ENCODE assay signal across 8 mouse cellular contexts in the genomic region with DNA sequence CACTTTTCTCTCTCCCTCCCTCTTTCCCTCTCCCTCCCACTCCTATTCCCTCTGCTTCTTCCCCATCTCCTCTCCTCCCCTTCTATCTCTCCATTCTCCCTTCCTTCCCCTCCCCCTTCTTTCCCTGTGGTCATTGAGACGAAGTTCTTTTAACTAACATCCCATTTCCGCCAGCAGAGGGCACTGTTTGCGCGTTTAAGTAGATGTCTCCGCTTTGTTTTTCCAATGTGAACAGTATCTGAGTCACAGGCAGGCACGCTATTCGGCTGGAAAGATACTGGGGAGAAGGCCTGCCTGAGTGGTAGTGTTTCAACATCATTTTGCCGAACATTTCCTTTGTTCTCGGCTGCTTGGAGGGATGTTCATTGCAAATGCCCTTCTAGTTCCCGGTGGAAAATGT.
DNase-seq lines count a peak whose midpoint lies in the region; ATAC-seq lines count a peak whose summit lies in the region.

No protein-coding gene starts in this region.

- no peaks in the 10 kb centered on the region for H3K27me3 ChIP-seq in intestine, embryonic 15.5 days (replicated peaks)

- intact Hi-C loops in left cerebral cortex, postnatal 14 days (cut with DNase I), result loop anchor here (1.0 to 5.0 kb wide), 5 partner anchors 82 to 1123 kb away; no protein-coding TSS in a partner anchor

- H3K9ac ChIP-seq in intestine, embryonic 15.5 days, result no peak overlapping the region

- H3K27ac ChIP-seq in intestine, embryonic 15.5 days, result no peak overlapping the region

- no peaks in the 10 kb centered on the region for H3K9me3 ChIP-seq in intestine, embryonic 15.5 days

- no peaks in the 10 kb centered on the region for H3K4me1 ChIP-seq in intestine, embryonic 15.5 days (replicated peaks)

- DNase-seq in adrenal gland, adult 18-20 months (ENCODE audit: low spot score in 2 of 2), result peak; percentile 89
- DNase-seq in embryo, embryonic 11 days, result peak; percentile 96
- DNase-seq in gastrocnemius, postnatal 4 days (ENCODE audit: low spot score in 2 of 2), result peak; percentile 78 to 89
- peak; percentile 95 to 96 for DNase-seq in left cerebral cortex, postnatal 14 days (ENCODE audit: low spot score in 2 of 2)
- DNase-seq in mesoderm, embryonic 11.5 days (ENCODE audit: low read depth, low spot score), result peak; percentile 96
- DNase-seq in right cerebral cortex, postnatal 25 days, result peak; percentile 83
- peak; percentile 73 to 88 for DNase-seq in urinary bladder, postnatal 4 days (ENCODE audit: low spot score in 2 of 2)

- no peaks in the 10 kb centered on the region for H3K36me3 ChIP-seq in intestine, embryonic 15.5 days

- peak; percentile 90 for ATAC-seq in intestine, embryonic 15.5 days

- H3K4me3 ChIP-seq in intestine, embryonic 15.5 days (replicated peaks), result no peak overlapping the region

- no peak overlapping the region for H3K4me2 ChIP-seq in intestine, embryonic 15.5 days (replicated peaks)

- 1% methylated on average over 10 of the region's 10 CpGs for WGBS in intestine, embryonic 15.5 days
